Mouse (Mus musculus) urinary bladder, postnatal 10 days (tissue): ENCODE results near the gene Ccdc63.
A peak's percentile ranks its signal among the peaks of the same experiment; 100 is the strongest.

ENCODE experiments used
- DNase-seq: peaks from one replicate; pipeline ENCODE4 v3.0.0; 2022; ENCODE audit warnings: low spot score

The Ccdc63 gene

GRCm38 (mm10) chr5:122125211-122125760, 15.3 kb downstream of the Ccdc63 start:
- no peak for DNase-seq

DNA sequence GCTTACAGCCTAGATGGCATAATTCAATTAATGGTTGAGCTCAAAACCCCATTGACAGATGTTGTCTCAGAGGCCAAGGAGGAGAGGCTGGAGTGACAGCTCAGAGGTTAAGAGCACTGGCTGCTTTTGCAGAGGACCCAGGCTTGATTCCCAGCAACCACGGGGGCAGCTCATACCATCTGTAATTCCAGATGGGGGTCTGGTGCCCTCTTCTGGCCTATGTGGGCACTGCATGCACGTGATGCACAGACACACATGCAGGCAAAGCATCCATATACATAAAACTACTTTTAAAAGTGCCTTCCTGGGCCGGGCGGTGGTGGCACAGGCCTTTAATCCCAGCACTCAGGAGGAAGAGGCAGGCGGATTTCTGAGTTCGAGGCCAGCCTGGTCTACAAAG, 24.4 kb downstream of the Ccdc63 start:
- no peak for DNase-seq

DNA sequence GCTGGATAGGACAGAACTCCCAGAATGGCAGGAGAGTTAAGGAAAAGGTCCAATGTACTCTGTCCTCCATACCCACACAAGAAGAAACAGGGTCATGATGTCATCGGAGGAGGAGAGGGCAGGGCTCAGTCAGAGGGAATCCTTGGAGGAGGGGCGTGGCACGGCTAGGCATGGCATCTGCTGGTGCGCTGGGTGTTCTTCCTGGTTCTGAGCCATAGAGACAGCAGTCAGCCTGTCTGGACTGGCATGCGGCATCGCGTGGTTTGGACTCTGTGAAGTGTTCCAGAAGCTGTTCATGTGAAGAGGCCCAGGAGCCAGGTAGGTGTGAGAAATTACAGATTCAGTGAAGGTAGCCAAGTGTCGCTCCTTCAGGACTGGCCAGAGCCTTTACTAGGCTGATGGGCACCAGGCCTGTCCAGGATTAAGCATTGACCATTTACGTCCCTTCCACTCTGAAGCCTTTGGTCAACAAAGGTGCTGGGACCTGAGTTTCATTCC, 25.3 kb downstream of the Ccdc63 start:
- no peak for DNase-seq

DNA sequence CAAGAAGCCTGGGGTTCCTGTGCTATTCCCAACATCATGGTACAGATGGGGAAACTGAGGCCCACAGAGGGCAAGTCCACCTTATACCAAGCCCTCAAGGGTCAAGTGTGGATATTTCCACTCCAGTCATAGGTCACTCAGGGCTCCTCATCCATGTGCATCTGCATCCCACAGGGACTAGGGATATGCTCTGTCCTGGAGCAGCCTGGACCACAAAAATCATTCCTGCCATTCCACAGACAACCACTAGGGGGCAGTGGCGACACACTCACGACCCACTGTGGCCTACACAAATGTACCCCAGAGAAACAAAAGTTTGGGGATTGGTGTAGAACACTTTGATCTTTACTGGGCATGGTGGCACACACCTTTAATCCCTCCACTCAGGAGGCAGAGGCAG, 26.4 kb downstream of the Ccdc63 start:
- no peak for DNase-seq

DNA sequence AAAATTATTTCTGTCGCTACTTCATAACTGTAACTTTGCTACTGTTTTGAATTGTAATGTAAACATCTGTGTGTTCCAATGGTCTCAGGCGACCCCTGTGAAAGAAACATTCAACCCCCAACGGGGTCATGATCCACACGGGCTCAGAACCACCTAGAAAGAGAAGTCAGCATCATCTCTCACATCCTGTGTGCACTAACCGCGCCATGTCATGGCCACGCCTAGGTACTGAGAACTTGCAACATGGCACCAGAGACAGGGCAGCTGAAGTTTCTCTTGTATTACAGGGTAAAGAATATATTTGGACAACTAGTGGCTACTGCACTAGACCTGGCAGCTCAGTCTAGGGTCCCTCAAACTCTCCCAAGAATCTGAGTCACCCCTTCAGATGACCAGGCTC, 27.2 kb downstream of the Ccdc63 start:
- no peak for DNase-seq

- no peak for DNase-seq
Observed at GRCm38 (mm10) chr5:122111933-122112248, 28.7 kb downstream of the Ccdc63 start.

DNA sequence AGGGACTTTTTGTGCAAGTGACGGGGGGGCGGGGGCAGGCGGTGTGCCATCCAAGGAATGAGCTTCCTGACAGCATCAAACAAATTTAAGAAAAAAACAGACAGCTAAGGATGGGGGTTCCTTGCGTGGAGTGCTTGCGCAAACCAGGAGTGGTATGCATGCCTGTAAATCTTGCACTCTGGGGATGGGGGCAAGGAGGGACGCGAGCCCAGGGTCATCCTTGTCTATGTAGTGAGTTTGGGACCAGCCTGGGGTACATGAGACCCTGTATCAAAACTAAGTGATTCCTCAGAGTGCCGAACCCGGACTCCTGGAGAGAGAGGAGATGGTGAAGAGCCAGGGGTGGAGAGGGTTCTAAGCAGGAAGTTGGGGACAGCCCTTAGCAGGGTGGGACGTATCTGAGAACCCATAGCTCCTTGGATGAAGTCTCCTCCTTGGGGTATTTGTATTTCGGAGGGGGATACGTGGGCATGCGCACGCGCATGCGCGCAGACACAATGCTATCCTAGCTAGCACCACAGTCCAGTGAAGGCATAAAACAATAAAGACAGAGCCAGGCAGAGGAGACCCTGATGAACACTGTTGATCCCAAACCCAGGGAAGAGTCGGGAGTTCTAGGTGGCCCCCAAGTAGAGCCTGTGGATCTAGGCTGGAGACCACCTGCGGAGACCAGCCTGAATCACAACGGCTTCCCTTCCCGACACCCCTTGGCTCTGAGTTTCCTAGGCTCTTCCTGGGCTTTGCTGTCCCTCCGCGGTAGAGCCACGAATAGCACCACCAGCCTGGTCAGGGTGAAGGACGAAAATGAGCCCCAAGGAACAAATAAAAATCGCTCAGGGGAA, 29.3 kb downstream of the Ccdc63 start:
- DNase-seq, result no peak

DNA sequence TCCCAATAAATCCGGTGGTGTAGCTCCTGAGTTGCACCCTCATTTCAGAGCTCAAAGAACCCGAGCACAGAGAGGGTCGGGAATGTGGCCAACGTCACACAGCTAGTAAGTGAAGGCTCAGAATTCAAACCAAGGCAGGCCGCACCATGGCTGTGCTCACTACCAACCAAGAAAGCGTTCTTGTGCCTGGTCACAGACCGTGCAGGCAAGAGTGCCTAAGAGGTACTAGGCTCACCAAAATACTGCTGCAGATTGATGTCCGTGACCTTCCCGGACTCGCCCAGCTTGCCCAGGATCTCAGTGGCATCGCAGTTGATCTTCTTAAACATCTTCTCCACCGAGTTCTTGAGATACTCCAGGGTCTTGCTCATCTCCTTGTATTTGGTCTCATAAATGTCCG, 30.0 kb downstream of the Ccdc63 start:
- DNase-seq, result no peak

GRCm38 (mm10) chr5:122109325-122110060, 31.1 kb downstream of the Ccdc63 start:
- DNase-seq, result no peak

- DNase-seq, result no peak
Observed at GRCm38 (mm10) chr5:122108104-122108503, 32.5 kb downstream of the Ccdc63 start.

DNA sequence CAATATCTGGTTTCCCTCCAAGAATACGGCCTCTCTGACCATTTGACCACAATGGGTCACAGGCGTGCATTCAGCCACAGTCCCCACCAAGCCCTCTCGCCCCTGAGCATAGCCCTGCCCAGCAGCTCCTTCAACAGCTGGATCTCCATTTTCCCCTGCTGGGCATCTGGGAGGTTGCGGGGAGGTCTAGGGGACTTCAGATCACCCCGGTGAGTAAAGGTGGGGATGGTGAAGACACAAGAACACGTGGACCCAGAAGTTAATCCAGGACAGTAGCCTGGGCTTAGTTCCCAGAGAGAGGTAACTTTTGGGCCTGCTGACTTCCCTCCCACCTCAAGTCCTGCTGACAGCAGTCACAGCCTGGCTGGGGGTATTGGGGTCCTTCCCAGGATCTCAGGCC, 34.4 kb downstream of the Ccdc63 start:
- DNase-seq, result no peak

- DNase-seq, result no peak
Observed at GRCm38 (mm10) chr5:122104981-122105380, 35.6 kb downstream of the Ccdc63 start.

DNA sequence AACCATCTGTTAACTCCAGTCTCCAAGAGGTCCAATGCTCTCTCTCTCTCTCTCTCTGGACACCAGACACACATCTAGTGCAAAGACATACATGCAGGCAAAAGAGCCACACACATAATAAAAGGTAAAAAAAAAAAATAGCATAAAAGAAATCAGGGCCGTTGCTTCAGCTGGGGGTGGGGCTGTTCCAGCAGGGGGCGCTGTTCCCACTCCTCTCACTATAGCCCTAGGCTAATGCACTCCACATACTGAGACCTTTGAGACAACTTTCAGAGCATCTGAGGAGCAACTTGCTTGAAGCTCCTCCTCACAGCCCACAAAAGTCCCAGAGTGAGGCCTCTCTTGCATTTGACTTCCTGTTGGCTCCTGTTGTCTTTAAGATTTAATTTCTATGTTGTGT, 36.4 kb downstream of the Ccdc63 start:
- no peak for DNase-seq

GRCm38 (mm10) chr5:122103075-122103474, 37.5 kb downstream of the Ccdc63 start:
- DNase-seq, result no peak

DNA sequence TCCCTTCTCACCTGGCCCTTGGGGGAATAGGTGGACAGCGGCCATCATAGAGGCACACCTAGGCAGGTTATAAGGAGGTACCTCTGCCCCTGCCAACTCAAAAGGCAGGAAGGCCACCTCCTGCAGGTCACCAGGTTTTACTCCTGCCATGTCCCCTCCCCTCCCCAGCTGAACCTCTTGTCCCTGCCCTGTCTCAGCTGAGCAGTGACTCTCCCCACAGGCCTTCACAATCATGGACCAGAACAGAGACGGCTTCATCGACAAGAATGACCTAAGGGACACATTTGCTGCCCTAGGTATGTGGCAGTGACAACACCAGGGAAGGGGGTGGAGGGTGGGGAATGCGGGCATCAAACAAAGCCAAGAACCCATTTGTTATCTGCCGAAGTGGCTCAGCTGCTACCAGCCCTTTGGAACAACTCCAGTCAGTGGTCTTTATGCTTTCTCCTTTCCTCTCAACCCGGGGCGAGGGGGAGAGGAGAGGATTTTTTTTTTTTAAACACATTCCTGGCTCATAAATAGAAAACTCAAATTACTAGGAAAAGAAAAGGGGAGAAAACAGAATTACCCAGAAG, 38.1 kb downstream of the Ccdc63 start:
- no peak for DNase-seq

DNA sequence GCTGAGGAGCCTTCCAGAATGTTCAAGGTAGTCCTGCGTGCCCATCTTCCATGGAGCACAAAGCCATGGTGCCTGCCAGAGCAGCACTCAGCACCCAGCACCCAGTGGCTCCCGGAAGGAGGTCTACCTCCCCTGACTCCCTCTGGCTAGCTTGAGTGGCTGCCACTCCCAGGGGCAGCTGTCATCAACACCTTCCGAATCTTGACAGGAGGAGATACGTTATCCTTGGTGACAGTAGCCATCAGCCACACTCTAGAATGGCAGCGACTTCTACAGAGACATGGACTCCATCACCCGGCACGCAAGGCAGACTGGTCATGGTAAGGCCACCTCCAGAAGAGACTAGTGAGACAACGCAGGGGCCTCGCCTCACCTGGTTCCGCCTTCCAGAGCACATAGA, 46.2 kb downstream of the Ccdc63 start:
- no peak for DNase-seq

GRCm38 (mm10) chr5:122093734-122094133, 46.9 kb downstream of the Ccdc63 start:
- DNase-seq, result no peak

DNA sequence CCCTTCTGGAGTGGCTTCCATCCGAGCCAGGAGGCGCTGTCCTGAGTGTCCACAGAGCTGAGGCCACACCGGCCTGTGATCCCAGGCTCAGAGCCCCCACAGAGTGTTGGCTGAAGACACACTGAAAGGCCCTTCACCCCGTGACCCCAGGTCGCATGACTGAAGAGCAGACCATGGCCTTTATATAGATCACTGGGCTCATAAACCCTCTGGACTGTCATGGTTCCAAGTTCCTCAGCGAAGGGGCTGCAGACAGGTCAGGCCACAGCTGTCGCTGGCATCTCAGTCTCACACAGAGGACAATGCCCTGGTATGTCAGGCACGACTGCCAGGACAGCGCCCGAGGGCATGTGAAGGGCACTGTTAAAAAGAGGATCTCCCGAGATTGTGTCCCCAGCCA, 47.8 kb downstream of the Ccdc63 start:
- no peak for DNase-seq

DNA sequence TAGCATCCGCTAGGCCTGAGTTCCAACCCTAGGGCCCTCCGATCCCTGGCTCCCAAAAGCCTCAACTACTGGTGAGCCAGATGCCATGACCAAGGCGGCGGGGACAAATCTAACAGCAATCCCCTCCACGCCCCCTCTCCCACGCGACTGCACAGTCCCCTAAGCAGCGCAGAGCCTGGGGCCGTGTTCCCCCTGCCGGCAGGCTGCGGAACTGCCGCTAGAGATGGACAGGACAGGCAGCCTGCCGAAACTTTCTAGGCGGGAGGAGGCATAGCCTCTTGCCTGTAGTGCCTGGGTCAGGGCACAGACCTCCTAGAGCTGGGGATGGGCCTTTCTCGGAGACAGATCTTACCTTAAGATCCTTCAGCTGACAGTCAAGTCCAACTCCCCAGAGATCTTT, 49.6 kb downstream of the Ccdc63 start:
- DNase-seq, result no peak

GRCm38 (mm10) chr5:122089664-122090063, 51.0 kb downstream of the Ccdc63 start:
- DNase-seq, result no peak

DNA sequence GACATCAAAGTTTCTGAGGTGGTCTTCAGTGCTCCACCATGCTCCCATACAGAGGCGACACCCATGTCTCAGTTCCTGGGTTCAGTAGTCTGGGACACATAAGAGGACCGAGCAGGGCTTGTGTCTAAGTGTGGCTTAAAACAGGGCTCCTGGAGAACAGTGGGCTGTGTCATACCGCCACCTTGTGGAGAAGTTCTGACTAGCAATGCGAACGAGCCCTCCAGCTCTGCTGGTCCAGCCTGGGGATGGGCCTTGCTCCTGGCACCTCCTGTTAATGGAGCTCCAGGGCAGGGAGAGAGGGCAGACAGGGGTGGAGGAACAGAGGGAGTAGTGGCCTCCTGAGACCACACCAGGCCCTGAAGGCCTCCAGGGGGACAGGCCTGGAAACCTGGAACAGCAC, 51.7 kb downstream of the Ccdc63 start:
- peak; percentile 48 for DNase-seq

GRCm38 (mm10) chr5:122086121-122086520, 54.5 kb downstream of the Ccdc63 start:
- no peak for DNase-seq

GRCm38 (mm10) chr5:122085291-122085690, 55.3 kb downstream of the Ccdc63 start:
- DNase-seq, result no peak
